Mouse (Mus musculus) yolk sac, embryonic 10.5 days (tissue): ENCODE results near the gene Sh3kbp1.

Experiments used
- DNase-seq: peaks from one replicate; pipeline ENCODE4 v3.0.0-alpha.2; 2017; ENCODE audit warnings: low spot score

Gene Sh3kbp1

DNA sequence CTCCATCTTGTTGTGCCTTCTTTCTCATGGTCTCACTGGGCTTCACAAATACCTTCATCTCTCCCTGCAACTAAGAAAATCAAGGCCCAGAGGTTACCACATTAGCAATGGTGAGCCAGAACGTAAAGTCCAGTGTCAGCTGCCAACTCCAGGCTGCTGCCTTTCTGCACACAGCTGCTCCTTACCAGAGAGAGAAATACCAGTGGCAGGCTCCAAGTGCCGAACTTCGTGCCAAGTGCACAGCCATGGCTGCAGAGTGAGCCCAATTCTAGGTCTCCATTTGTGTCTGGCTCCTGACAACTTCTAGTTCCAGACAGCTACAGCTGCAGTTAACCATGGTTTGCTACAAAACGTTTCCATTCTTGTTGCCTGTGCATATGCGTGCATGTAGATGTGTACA is 117.0 kb downstream of the Sh3kbp1 start:
- DNase-seq = no peak

DNA sequence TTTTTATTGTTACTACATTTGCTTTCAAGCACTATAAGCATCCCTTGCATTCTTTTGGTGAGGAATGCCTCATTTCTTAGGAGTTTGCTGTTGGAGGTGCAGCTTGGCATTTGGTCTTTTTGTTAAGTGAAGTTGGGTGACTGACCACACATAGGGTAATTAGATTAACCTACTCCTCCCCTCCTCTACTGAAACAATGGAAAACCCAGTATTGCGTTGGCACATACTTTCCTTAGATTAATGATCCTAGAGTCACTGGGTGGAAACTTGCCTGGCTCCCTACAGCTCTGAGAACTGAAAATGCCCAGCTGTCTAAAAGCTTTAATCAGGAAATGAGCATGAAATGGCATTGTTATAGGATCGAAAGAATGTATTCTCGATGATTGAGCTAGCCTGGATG is 117.5 kb downstream of the Sh3kbp1 start:
- no peak for DNase-seq

DNA sequence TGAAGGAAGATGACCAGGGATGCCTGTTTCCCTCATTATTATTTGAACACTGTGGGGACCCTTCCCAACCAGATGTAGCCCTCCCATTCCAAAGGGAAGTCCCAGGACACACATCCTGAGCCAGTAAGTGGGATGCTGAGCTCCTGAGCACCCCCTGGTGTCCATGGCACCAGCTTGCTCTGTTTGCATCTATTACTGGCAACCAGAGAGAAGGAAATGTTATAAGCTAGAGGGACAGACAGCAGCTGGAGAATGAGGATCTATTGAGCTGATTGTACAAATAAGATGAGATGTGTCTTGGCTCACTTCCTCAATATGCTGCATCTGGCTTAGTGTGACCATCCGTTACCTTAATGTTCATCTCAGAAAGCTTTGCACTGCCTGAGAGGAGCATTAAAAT is 124.8 kb downstream of the Sh3kbp1 start:
- DNase-seq = peak; percentile 2

DNA sequence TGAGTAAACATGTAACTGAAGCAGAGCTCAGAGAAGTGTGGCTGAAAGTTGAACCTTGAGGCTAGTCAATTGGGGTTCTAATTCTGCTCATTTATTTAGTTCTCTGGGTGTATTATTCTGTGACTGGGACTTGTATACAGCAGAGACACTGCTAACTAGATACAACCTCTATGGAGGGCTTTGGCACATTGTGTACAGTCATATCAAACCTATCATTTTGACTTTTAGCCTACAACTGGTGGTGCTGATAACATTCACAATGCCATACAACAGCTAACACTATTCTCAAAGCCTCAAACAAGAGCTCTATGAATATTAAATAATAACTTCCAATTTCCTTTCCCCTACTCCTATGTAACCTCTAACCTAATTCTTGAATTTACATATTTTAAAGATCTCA is 129.2 kb downstream of the Sh3kbp1 start:
- no peak for DNase-seq

DNA sequence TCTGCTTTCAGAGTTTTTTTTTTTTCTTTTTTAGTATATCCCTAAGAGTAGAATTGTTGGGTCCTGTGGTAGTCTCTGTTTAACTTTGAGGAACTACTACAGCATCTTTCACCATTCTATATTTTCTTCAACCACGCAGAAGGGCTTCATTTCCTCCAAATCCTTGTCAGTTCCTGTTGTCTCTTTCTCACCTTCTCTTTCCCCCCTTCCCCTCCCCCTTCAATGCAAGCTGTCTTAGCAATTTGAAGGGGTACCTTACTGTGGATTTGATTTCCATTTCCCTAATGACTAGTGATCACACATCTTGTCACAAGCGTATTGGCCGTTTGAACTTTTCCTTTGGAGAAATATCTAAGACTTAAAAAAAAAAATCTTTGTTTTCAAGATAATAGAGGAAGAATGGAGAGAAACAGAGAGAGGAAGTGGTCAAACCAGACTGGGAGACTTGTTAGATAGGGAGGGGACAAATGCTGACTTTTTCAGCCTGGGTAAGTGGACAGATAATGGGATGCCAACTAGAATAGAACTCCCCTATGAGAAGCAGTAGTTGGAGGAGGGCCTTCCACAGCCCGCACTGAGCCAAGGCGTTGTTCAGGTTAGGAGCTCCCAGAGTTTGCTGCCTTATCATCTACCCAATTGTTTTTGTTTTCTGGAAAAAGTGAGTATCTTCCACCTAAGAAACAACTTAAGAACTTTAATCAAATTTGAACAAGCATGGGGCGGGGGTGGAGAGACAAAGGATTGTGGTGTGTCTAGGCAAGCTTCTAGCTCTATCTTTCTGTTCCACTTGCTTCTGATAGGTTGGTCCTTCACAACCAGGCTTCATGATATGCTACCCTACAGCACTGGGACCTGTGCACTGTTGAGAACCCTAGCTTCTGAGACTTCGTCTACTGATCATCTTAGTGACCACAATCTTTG is 130.1 kb downstream of the Sh3kbp1 start:
- no peak for DNase-seq

DNA sequence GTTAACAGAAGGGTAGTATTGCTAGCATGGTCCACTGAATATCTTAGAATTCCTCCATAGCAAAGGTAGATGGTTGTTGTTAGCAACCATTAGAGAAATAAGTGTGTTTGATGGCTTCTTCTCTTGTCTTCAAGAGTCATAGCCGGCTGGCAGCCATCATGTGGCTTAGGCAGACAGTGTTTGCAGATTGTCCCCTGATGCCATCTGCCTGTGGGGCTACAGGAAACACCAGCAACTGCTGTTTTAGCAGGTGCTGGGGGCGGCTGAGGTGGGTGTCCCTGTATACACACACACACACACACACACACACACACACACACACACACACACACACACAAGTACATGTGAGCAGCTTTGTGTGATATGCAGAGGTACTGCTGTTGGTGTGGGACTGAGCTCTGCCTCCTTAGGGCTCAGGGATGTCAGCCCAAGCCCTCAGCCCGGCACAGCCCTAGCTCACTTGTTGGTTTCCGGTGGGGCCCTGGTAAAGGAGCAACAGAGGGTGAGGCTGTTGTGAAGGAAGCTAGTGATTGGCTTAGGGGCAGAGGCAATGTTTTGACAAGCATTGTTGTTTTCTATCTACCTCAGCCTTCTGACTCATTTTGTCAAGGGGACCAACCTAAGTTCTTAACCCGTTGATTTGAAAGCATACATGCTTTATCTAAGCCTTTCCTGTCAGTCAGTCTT is 130.9 kb downstream of the Sh3kbp1 start:
- no peak for DNase-seq

DNA sequence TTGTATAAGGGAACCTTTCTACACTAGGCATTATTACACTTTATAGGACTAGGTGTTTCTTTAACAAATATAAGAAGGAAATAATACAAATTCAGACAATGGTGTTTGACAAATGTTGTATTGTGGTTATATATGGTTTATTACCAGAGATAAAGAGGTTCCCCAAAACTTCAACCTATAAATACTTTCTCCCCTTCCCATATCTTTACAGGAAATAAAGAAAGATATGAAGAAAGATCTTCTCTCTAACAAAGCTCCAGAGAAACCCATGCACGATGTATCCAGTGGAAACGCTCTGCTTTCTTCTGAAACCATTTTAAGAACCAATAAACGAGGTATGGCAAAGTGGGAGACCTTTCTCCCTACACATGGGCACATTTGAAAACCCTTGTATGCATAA is 136.7 kb downstream of the Sh3kbp1 start:
- no peak for DNase-seq

DNA sequence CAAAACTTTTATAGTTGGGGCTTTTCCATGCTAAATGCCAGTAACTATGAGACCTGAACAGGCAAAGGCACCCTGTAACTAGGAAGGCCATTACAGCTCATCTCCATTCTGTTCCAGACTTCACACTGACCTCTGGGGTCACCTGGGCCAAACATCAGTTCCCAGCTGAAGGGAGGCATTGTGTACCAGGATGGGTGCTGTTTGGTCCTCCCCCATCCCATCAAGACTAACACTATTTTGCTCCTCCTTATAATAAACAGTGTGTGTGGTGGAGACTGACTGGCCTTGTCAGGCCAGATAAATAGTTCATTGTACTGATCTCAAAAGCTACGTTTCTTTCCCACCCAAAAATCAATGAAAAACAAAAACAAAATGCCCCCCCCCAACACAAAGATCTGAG is 138.8 kb downstream of the Sh3kbp1 start:
- no peak for DNase-seq

DNA sequence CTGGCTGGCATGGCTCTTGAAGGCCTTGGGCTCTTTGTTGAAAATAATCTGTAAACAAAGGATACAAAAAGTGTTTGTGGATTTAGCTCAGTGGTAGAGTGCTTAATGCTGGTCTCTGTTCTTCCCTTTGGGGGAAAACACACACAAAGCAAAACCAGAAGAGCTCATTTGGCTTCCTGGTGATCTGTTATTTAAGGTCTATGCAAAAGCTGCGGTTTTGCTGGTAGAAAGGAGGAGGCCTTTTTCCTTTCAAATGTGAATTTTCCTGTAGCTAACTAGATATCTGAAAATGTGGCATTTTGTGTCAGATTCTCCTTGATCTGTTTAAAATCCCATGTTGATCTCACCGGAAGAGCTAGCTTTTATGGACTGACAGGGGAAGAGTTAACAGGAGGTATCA is 141.9 kb downstream of the Sh3kbp1 start:
- DNase-seq = no peak

DNA sequence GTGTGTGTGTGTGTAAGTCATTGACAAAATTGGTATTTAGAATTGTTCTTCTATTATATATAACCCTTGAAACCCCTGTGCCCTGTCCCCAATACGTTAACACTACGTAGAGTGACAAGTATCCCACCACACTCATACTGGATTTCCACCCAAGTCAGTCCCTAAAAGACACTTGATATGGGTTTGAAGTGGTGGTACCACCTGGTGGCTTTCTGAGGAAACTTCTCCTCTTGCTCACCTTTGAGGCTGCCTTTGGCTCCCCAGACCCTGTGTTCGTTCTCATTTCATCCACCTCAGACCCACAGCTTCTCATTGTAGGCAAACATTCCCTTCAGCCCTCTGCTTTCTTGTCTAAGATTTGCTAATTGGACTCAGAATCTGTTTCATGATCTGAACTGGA is 142.7 kb downstream of the Sh3kbp1 start:
- no peak for DNase-seq

DNA sequence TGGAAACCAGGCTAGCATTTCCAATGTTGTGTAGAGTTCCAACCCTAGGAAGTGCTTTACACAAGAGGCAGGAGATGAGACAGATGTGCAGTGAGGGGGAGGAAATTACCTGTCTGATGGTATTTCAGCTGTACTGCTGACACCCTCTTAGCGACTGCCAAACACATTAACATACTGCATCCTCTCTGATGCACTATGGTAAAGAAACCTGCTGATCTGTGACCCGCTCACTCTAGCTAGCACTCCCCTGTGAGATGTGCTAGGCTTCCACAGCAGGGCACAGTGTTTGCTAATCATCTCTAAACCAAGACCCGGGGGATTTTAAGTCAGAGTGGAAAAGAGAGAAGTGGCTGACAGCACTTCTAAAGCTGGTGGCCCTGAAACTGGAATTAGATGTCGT is 145.1 kb downstream of the Sh3kbp1 start:
- DNase-seq = no peak

DNA sequence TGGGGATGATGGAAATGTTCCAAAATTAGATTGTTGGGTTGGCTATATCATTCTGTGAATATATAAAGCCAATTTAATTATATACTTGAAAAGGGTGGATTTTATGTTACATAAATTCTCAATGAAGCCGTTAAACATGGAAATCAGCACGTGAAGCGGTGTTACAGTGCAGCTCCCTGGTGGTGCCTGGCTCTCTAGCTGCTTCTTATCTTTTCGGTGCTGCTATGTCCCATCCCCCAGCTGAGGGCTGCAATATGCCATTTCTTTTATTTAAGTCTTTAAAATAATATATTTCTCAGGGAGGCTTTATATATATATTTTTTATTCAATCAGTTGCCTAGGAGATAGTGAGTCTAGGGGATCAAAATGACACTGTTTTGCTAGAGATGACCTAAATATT is 148.0 kb downstream of the Sh3kbp1 start:
- no peak for DNase-seq

DNA sequence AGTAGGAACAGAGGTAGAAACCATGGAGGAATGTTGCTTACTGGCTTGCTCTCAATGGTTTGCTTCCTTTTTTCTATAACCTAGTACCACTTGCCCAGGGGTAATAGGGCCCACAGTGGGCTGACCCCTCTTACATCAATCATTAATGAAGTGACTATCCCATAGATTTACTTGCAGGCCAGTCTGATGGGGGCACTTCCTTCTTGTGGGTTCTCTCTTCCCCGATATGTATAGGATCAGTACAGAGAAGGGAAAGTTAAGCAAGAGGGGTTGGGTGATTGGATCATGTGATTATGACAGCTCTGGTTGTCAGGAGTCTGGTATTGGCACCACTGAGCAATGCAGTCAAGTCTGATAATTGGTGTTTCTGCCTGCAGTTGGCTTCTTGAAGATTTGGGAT is 151.7 kb downstream of the Sh3kbp1 start:
- DNase-seq = no peak

DNA sequence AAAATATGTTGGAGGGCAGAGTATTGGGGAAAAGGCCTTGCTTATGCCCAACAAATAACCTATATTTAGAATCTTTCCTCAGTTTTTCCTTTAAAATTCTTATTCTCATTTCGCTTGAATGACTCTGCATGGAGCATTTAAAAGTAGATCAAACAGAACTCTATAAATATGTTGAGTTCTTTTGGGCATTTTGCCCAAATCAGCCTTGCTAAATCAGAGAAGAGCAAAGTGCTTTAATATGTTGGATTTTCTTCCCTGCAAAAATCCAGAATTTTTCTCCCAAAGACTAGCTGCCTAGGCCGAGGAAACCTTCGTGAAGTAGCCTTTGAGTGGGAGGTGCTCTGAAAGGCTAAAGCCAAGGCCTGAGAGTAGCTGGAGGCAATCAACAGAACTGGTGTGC is 163.4 kb downstream of the Sh3kbp1 start:
- DNase-seq = no peak

DNA sequence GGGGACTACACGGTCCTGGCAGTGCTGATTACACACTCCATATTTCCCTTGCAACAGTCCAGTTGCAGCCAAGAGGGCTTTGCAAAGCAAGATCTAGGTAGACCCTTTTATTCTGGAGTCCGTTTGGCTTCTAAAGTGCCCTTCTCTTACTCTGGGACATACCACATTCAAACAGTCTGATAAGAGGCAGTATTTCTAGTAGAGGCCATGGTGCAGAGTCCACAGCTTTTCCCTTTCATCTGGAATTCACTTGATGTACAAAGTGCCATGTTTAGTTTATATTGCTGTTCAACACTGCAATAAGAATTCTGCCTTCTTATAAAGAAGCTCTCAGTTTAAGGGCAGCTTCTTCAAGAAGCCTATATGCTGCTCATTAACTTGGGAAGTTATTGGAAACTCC is 168.5 kb downstream of the Sh3kbp1 start:
- no peak for DNase-seq

DNA sequence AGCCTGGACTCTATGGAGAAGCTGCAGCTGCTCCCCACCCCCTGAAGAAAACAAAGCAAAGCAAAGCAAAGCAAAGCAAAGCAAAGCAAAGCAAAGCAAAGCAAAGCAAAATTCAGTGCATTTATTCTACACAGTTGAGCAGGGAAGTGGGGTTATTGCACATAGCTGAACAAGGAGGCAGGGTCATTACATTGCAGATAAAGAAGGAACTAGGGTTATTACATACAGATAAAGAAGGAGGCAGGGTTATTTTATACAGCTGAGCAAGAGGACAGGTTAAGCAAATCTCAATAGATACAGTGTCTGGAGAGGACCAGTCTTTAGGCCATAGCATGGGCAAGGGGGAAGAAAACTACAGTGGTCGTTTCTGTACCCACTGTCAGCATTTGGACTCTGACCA is 177.3 kb downstream of the Sh3kbp1 start:
- no peak for DNase-seq

DNA sequence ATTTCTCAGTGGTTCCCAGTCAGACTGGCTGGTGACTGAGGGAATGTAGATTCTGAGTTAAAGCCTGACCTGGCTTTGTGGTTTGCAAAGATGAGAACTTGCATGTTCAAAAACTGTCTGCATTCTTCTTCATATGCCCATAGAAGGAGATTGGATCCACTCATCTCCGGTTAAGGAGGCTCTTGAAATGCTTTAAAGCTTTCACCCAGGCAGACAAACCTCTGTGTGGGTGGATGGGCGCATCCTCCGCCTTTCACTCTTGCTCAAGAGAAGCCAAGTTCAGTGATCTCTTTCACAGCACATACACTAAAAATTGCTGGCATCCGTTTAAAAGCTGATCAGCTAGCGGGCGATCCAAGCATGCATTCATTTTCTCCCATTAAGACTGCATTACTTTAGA is 182.4 kb downstream of the Sh3kbp1 start:
- no peak for DNase-seq

DNA sequence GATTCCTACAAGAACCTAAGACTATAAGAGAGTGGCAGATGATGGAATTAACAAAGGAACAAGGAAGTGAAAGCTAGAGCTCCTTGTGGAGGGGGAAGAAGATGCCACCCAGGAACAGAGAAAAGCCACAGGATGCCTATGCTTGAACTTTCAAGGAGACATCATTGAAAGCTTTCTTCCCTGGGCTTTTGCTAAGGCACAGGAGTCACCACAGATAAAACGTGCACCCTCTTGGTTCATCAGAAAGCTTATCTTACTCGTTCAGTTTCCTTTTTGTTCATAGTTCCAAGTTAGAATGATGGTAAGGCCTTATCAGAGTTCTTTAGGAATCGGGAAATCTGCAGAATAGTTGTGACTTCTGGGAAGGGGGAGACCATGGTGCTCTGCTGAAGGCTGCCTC is 183.4 kb downstream of the Sh3kbp1 start:
- no peak for DNase-seq

DNA sequence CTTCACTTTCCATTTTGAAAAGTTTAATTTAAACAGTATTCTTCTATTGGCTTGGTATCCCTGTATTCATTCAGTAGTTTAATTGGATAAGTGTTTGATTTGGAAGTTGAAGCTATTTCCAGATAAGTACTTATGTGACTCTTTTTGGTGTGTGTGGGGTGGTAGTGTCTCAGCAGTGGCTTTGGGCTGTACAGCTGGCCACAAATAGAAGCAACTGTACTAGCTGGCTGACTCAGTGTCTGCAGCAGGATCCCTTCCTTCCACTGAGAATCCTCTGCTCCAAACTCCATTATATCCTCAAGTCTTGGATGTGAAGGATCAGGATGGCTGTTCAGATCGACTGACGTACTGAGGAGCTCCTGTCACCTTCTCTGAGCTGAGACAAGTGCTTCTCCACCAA is 190.4 kb downstream of the Sh3kbp1 start:
- DNase-seq = no peak

DNA sequence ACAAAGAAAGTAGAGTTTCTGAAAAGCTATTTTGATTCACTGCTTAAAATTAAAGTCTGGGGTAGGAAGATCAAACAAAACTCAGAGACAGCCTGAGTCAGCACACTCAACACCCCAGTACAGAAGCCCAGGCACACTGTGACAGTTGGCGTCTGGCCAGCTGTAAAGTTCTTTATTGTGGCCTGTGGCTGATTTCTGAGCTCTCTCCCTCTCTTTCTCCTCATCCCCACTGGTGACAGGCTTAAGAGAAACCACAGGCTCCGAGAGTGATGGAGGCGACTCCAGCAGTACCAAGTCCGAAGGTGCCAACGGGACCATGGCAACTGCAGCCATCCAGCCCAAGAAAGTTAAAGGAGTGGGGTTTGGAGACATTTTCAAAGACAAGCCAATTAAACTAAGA is 201.1 kb downstream of the Sh3kbp1 start:
- no peak for DNase-seq

DNA sequence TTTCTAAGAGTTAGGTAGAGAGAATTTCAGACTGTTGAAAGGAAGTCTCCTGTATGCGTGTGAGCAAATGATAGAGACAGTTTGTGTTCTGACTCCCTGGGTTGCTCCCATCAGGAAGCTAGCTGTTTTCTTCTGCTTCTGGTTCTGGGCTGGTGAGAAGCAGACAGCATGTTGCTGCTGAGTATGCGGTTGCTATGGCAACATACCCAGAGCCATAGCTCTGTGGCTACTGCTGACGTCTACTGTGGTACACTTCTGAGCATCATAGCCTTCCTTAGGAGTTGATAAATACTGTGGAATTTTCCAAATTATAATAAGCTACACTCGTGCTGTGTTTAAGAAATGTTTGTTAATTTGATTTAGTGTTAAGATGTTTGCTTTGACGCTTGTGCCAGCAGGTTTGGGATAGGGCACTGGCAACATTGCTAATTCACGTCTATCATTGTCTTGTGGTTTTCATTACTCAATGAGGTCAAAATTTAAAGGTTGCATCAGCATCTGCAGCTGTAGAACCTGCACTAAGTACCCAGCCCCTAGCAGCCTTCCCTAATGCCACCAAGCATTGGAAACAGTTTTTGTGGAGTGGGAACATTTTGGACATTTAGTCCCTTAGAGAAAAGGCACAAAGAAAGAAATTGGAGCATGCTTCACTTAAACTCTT is 202.2 kb downstream of the Sh3kbp1 start:
- DNase-seq = no peak

DNA sequence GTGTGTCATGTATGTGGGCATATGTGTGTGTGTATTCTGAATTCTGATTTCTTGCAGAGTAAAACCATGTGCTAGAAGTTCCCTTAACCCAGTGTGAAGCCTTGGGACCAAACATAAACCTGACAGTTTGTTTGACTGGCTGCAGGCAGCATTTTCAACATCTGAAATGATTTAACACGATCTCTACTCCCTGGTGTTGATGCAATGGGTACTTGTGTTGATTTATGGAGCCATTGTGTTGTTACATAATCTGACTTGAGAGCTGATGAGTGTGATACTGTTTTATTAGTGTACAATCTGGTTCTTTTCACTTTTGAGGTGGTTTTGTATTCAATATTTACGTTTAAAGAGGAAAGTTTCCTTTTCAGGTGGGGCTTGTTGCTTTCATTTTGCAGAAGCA is 204.1 kb downstream of the Sh3kbp1 start:
- DNase-seq = no peak

DNA sequence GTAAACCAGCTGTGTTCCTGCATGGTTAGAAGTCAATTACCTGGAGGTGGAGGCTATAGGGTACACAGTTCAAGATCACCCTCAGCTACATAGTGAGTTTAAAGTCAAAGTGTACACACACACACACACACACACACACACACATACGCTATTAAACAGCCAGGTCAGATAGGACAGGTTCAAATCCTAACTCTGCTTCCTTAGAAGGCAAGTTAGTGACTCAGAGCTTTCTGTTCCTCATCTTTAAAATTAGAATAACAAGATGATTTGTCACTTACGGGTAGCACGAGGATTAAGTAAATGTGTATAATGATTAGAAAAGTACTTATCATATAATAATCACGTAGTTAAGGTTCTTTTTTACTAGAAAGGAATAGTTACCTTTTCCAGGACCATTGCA is 208.2 kb downstream of the Sh3kbp1 start:
- no peak for DNase-seq
